23 mouse cellular contexts compared by ENCODE assay signal in the genomic region with DNA sequence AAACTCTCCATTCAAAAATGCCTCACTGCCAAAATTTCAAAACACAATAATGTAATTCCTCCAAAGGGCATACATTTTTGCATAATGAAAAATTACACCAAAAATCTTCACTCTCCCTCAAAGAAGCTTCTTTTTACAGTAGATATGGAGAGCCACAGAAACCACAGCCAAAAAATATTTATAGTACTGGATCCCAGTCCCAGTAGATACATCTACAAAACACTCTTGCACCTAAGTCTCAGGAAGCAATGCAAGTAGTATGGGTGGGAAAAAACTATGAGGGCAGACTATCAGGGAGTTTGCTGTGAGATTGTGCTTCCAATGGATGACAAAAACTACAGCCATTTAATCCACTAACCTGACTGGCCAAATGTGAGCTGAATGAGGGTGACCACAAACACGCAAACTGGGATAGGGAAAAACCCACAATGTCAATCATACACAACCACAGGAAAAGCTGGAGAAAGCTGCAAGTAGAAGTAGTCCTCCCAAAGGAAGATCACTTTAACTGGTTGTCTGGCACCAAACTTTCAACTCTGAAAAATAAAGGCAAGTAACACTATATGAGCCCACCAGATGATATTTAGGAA.
DNase-seq lines count a peak whose midpoint lies in the region; ATAC-seq lines count a peak whose summit lies in the region.
"Had no signal": no experiment of that assay in that cellular context is flagged by ENCODE, and none has a peak within 500 bp of the region (broad histone marks: within the 10 kb centered on the region; RNA-seq: fewer than 3 reads in every experiment).

No protein-coding gene starts in this region.

- no peaks in the 10 kb centered on the region for H3K27me3 ChIP-seq in embryonic facial prominence, embryonic 14.5 days (replicated peaks; ENCODE audit: control insufficient read depth, insufficient read depth, low read length)
- no peaks in the 10 kb centered on the region for H3K27me3 ChIP-seq in embryonic facial prominence, embryonic 10.5 days (replicated peaks; ENCODE audit: low read depth, poor library complexity, severe bottlenecking)
- H3K27me3 ChIP-seq: embryonic facial prominence, embryonic 12.5 days; embryonic facial prominence, embryonic 15.5 days; forebrain, embryonic 12.5 days had no signal

- no peak overlapping the region for H3K27ac ChIP-seq in embryonic facial prominence, embryonic 14.5 days (replicated peaks; ENCODE audit: low read depth, low read length)
- no peak overlapping the region for H3K27ac ChIP-seq in embryonic facial prominence, embryonic 10.5 days (replicated peaks)
- H3K27ac ChIP-seq: embryonic facial prominence, embryonic 12.5 days; embryonic facial prominence, embryonic 15.5 days; forebrain, embryonic 10.5 days; forebrain, embryonic 12.5 days had no signal

- peak; percentile 7 for DNase-seq in embryonic facial prominence, embryonic 14.5 days (ENCODE audit: low spot score)
- no peak for DNase-seq in embryonic facial prominence, embryonic 10.5 days (ENCODE audit: low spot score)
- peak; percentile 63 for DNase-seq in 416B (ENCODE audit: low read depth)
- DNase-seq in neural tube, embryonic 10.5 days (ENCODE audit: extremely low spot score, low spot score) = no peak
- no peak for DNase-seq in liver
- DNase-seq: adrenal gland, adult 2 months; adrenal gland, postnatal 10 days; adrenal gland, postnatal 25 days; cerebellum, adult 11 months; cerebellum, adult 18-20 months; cerebellum, adult 8-10 months; cerebellum, adult 9-11 months; cerebellum, postnatal 14 days; cerebellum, postnatal 36 days; embryo, embryonic 11 days had no signal

- no peaks in the 10 kb centered on the region for H3K4me1 ChIP-seq in embryonic facial prominence, embryonic 14.5 days (ENCODE audit: control insufficient read depth, insufficient read depth, low read length)
- no peaks in the 10 kb centered on the region for H3K4me1 ChIP-seq in embryonic facial prominence, embryonic 10.5 days
- H3K4me1 ChIP-seq: embryonic facial prominence, embryonic 12.5 days; embryonic facial prominence, embryonic 15.5 days; forebrain, embryonic 10.5 days; forebrain, embryonic 12.5 days had no signal

- no peak overlapping the region for H3K4me3 ChIP-seq in embryonic facial prominence, embryonic 14.5 days (ENCODE audit: low read depth, low read length)
- H3K4me3 ChIP-seq in embryonic facial prominence, embryonic 10.5 days = no peak overlapping the region
- H3K4me3 ChIP-seq: embryonic facial prominence, embryonic 12.5 days; embryonic facial prominence, embryonic 15.5 days; erythroblast, embryonic 14.5 days; forebrain, embryonic 10.5 days; forebrain, embryonic 12.5 days had no signal

- H3K4me2 ChIP-seq in embryonic facial prominence, embryonic 14.5 days (ENCODE audit: low read depth, low read length) = no peak overlapping the region
- H3K4me2 ChIP-seq: embryonic facial prominence, embryonic 12.5 days; embryonic facial prominence, embryonic 15.5 days; forebrain, embryonic 12.5 days had no signal

- WGBS in embryonic facial prominence, embryonic 14.5 days = 69% methylated on average over 1 of the region's 1 CpGs
- WGBS in embryonic facial prominence, embryonic 10.5 days = 85% methylated on average over 1 of the region's 1 CpGs

- no peaks in the 10 kb centered on the region for H3K9me3 ChIP-seq in embryonic facial prominence, embryonic 14.5 days (ENCODE audit: control insufficient read depth, low read length)
- H3K9me3 ChIP-seq in embryonic facial prominence, embryonic 10.5 days = no peaks in the 10 kb centered on the region
- H3K9me3 ChIP-seq: embryonic facial prominence, embryonic 12.5 days; embryonic facial prominence, embryonic 15.5 days; forebrain, embryonic 10.5 days; forebrain, embryonic 12.5 days had no signal

- H3K36me3 ChIP-seq in embryonic facial prominence, embryonic 14.5 days (ENCODE audit: control insufficient read depth, insufficient read depth, low read length) = no peaks in the 10 kb centered on the region
- no peaks in the 10 kb centered on the region for H3K36me3 ChIP-seq in embryonic facial prominence, embryonic 10.5 days (replicated peaks)
- H3K36me3 ChIP-seq: embryonic facial prominence, embryonic 12.5 days; embryonic facial prominence, embryonic 15.5 days; forebrain, embryonic 10.5 days; forebrain, embryonic 12.5 days had no signal

- no peak for ATAC-seq in embryonic facial prominence, embryonic 14.5 days (ENCODE audit: low read depth)
- ATAC-seq in hematopoietic stem cell, adult 5-6 weeks (replicated peaks in 1 of 2; ENCODE audit: insufficient read depth in 1 of 2, low FRiP score in 2 of 2, low TSS enrichment in 1 of 2, low read depth in 1 of 2, poor library complexity in 2 of 2, severe bottlenecking in 2 of 2) = peak; percentile 17 to 36; a peak in 1 of 4 replicates
- ATAC-seq: forebrain, embryonic 14.5 days; forebrain, embryonic 16.5 days had no signal

- H3K9ac ChIP-seq in embryonic facial prominence, embryonic 14.5 days (ENCODE audit: low read depth, low read length) = no peak overlapping the region
- H3K9ac ChIP-seq: embryonic facial prominence, embryonic 12.5 days; embryonic facial prominence, embryonic 15.5 days; forebrain, embryonic 12.5 days had no signal

Comparison
In these comparisons a context has a peak if more than half of its experiments do, and no peak if none do; other contexts are left out.
1. DNase-seq: peak in embryonic facial prominence, embryonic 14.5 days (single experiment) and 416B (single experiment); none in embryonic facial prominence, embryonic 10.5 days (single experiment), neural tube, embryonic 10.5 days (single experiment) and liver (single experiment).